8 mouse cellular contexts compared by ENCODE assay signal in genomic region chr3:89997791-89998495, GRCm38 (mm10). TPM values are rescaled to one million over a fixed set of nuclear protein-coding genes. Genes with fewer than 3 reads are reported as not detected.
DNase-seq lines count a peak whose midpoint lies in the region; ATAC-seq and TF ChIP-seq lines count a peak whose summit lies in the region.

No protein-coding gene starts in this region.

- H3K27me3 ChIP-seq in heart, adult 2 months (ENCODE audit: control insufficient read depth, insufficient read depth, low read length) = no peaks in the 10 kb centered on the region
- H3K27me3 ChIP-seq in G1E (ENCODE audit: insufficient read depth, low read length) = no peaks in the 10 kb centered on the region
- no peaks in the 10 kb centered on the region for H3K27me3 ChIP-seq in embryonic facial prominence, embryonic 11.5 days (ENCODE audit: control insufficient read depth, insufficient read depth, low read length)
- no peaks in the 10 kb centered on the region for H3K27me3 ChIP-seq in hindbrain, embryonic 12.5 days
- H3K27me3 ChIP-seq in midbrain, embryonic 12.5 days = no peaks in the 10 kb centered on the region

- TF ChIP-seq POLR2A in heart, adult 2 months (IDR thresholded peaks at IDR 0.05; ENCODE audit: insufficient read depth, low read depth, low read length) = no peak

- no peak for DNase-seq in heart, adult 2 months
- no peak for DNase-seq in heart, adult 11 months
- DNase-seq in G1E (ENCODE audit: low spot score) = peak; percentile 4
- DNase-seq in embryonic facial prominence, embryonic 11.5 days (ENCODE audit: low spot score) = peak; percentile 45
- peak; percentile 29 to 33 for DNase-seq in left cerebral cortex, postnatal 36 days (ENCODE audit: low spot score in 2 of 2)
- no peak for DNase-seq in urinary bladder, postnatal 14 days (ENCODE audit: low spot score)

- ATAC-seq in G1E (ENCODE audit: extremely low read depth, insufficient number of reproducible peaks, low FRiP score, poor library complexity, severe bottlenecking) = no peak
- ATAC-seq in embryonic facial prominence, embryonic 11.5 days (replicated peaks; ENCODE audit: insufficient number of reproducible peaks, low FRiP score, low TSS enrichment, low read depth) = peak; percentile 50; the same call in 1 of the 2 replicates
- ATAC-seq in hindbrain, embryonic 12.5 days (ENCODE audit: low FRiP score) = peak; percentile 49
- peak; percentile 64 for ATAC-seq in midbrain, embryonic 12.5 days (ENCODE audit: low FRiP score, low read depth)

- H3K27ac ChIP-seq in heart, adult 2 months = peak overlapping the region; percentile 93
- H3K27ac ChIP-seq in embryonic facial prominence, embryonic 11.5 days (replicated peaks; ENCODE audit: low read depth, low read length) = peak overlapping the region; percentile 85
- peak overlapping the region; percentile 91 for H3K27ac ChIP-seq in hindbrain, embryonic 12.5 days
- H3K27ac ChIP-seq in midbrain, embryonic 12.5 days (replicated peaks) = peak overlapping the region; percentile 84

- no peak for TF ChIP-seq EP300 in heart, adult 2 months (IDR thresholded peaks at IDR 0.05; ENCODE audit: insufficient read depth, low read depth, low read length)

- H3K9me3 ChIP-seq in G1E (replicated peaks) = no peaks in the 10 kb centered on the region
- H3K9me3 ChIP-seq in embryonic facial prominence, embryonic 11.5 days (replicated peaks; ENCODE audit: control insufficient read depth, low read length) = no peaks in the 10 kb centered on the region
- no peaks in the 10 kb centered on the region for H3K9me3 ChIP-seq in hindbrain, embryonic 12.5 days (replicated peaks)
- no peaks in the 10 kb centered on the region for H3K9me3 ChIP-seq in midbrain, embryonic 12.5 days

- peaks cover 4% of the 10 kb centered on the region; the same call in 1 of the 2 replicates for H3K36me3 ChIP-seq in heart, adult 2 months (ENCODE audit: control insufficient read depth, insufficient read depth, low read length)
- peaks cover 69% of the 10 kb centered on the region for H3K36me3 ChIP-seq in G1E (replicated peaks)
- peaks cover 3% of the 10 kb centered on the region for H3K36me3 ChIP-seq in embryonic facial prominence, embryonic 11.5 days (replicated peaks; ENCODE audit: control insufficient read depth, insufficient read depth, low read depth, low read length)
- H3K36me3 ChIP-seq in hindbrain, embryonic 12.5 days = peaks cover 40% of the 10 kb centered on the region
- H3K36me3 ChIP-seq in midbrain, embryonic 12.5 days = peaks cover 47% of the 10 kb centered on the region

- TF ChIP-seq CTCF in heart, adult 2 months (IDR thresholded peaks at IDR 0.05) = no peak
- no peak for TF ChIP-seq CTCF in G1E (IDR thresholded peaks at IDR 0.05; ENCODE audit: low read depth, low read length)

- no peaks in the 10 kb centered on the region for H3K79me2 ChIP-seq in heart, adult 2 months (replicated peaks; ENCODE audit: control insufficient read depth, insufficient read depth, low read length)

- peak overlapping the region; percentile 75 for H3K4me2 ChIP-seq in embryonic facial prominence, embryonic 11.5 days (ENCODE audit: low read depth, low read length)
- peak overlapping the region; percentile 90 for H3K4me2 ChIP-seq in hindbrain, embryonic 12.5 days (replicated peaks)
- peak overlapping the region; percentile 88 for H3K4me2 ChIP-seq in midbrain, embryonic 12.5 days (replicated peaks)

- 7% methylated on average over 23 of the region's 23 CpGs for WGBS in heart, adult 2 months
- 6% methylated on average over 20 of the region's 23 CpGs for WGBS in embryonic facial prominence, embryonic 11.5 days
- 13% methylated on average over 23 of the region's 23 CpGs for WGBS in hindbrain, embryonic 12.5 days
- WGBS in midbrain, embryonic 12.5 days = 18% methylated on average over 23 of the region's 23 CpGs

- intact Hi-C loops in heart, adult 2 months (cut with DNase I) = loop anchor here (2.0 kb wide), 1 partner anchor 35 kb away; the partner anchor contains the start of gene Atp8b2
- intact Hi-C loops in left cerebral cortex, postnatal 36 days (cut with DNase I) = loop anchor here (5.0 kb wide), 1 partner anchor 36 kb away; the partner anchor contains the start of gene Atp8b2

- peak overlapping the region; percentile 78 for H3K4me3 ChIP-seq in heart, adult 2 months
- H3K4me3 ChIP-seq in G1E (ENCODE audit: low read depth, low read length) = peak overlapping the region; percentile 74
- H3K4me3 ChIP-seq in embryonic facial prominence, embryonic 11.5 days (ENCODE audit: low read depth, low read length) = peak overlapping the region; percentile 75
- H3K4me3 ChIP-seq in hindbrain, embryonic 12.5 days = peak overlapping the region; percentile 75
- H3K4me3 ChIP-seq in midbrain, embryonic 12.5 days = peak overlapping the region; percentile 81

- peak overlapping the region; percentile 76 for H3K9ac ChIP-seq in heart, adult 2 months (ENCODE audit: low read depth, low read length)
- H3K9ac ChIP-seq in embryonic facial prominence, embryonic 11.5 days (replicated peaks; ENCODE audit: low read length) = peak overlapping the region; percentile 83
- peak overlapping the region; percentile 80 for H3K9ac ChIP-seq in hindbrain, embryonic 12.5 days
- H3K9ac ChIP-seq in midbrain, embryonic 12.5 days (replicated peaks) = peak overlapping the region; percentile 77

- H3K4me1 ChIP-seq in heart, adult 2 months (ENCODE audit: control insufficient read depth, insufficient read depth, low read length) = peaks cover 1% of the 10 kb centered on the region; the same call in 1 of the 2 replicates
- H3K4me1 ChIP-seq in G1E (ENCODE audit: insufficient read depth, low read depth, low read length) = peaks cover 20% of the 10 kb centered on the region
- H3K4me1 ChIP-seq in embryonic facial prominence, embryonic 11.5 days (ENCODE audit: control insufficient read depth, insufficient read depth, low read length) = no peaks in the 10 kb centered on the region
- H3K4me1 ChIP-seq in hindbrain, embryonic 12.5 days = peaks cover 9% of the 10 kb centered on the region
- peaks cover 18% of the 10 kb centered on the region for H3K4me1 ChIP-seq in midbrain, embryonic 12.5 days

RNA-seq across cellular contexts. Expression of gene Hax1, which starts 0.6 kb away (rescaled TPM):
- 10 to 100 TPM; 40.1 to 48.2 TPM for total RNA-seq in heart, adult 2 months (2021)
- polyA plus RNA-seq in heart, adult 2 months (2012; rRNA removed) = 32.5 and 54.3 TPM in 2 replicates
- 173 and 191 TPM in 2 replicates for total RNA-seq in G1E (2014; fragmentation: Nextera tagmentation)
- total RNA-seq in G1E (2017) = 100 and 106 TPM in 2 replicates
- 33.4 and 53.7 TPM in 2 replicates for polyA plus RNA-seq in G1E (2012)
- 201 and 207 TPM in 2 replicates for polyA plus RNA-seq in embryonic facial prominence, embryonic 11.5 days (2014; fragmentation: Nextera tagmentation; extraction: Ambion mirVana)
- polyA plus RNA-seq in hindbrain, embryonic 12.5 days (2016; fragmentation: Nextera tagmentation; extraction: Ambion mirVana) = 137 and 141 TPM in 2 replicates
- 10 to 100 TPM; 79.4 to 87.6 TPM for total RNA-seq in left cerebral cortex, postnatal 36 days (2021)
- polyA plus RNA-seq in midbrain, embryonic 12.5 days (2016; fragmentation: Nextera tagmentation; extraction: Ambion mirVana) = 149 and 150 TPM in 2 replicates

RNA-seq across cellular contexts. Expression of gene Atp8b2, which starts 34.6 kb away (rescaled TPM):
- total RNA-seq in heart, adult 2 months (2021) = 10 to 100 TPM; 15.7 to 18.0 TPM
- 27.3 and 50.1 TPM in 2 replicates for polyA plus RNA-seq in heart, adult 2 months (2012; rRNA removed)
- not detected in 2 replicates for total RNA-seq in G1E (2014; fragmentation: Nextera tagmentation)
- 0.35 and 0.66 TPM in 2 replicates for total RNA-seq in G1E (2017)
- polyA plus RNA-seq in G1E (2012) = 0.02 and 0.04 TPM in 2 replicates
- 10.6 and 10.7 TPM in 2 replicates for polyA plus RNA-seq in embryonic facial prominence, embryonic 11.5 days (2014; fragmentation: Nextera tagmentation; extraction: Ambion mirVana)
- 20.3 and 22.8 TPM in 2 replicates for polyA plus RNA-seq in hindbrain, embryonic 12.5 days (2016; fragmentation: Nextera tagmentation; extraction: Ambion mirVana)
- total RNA-seq in left cerebral cortex, postnatal 36 days (2021) = 100 to 1,000 TPM; 108 to 115 TPM
- polyA plus RNA-seq in midbrain, embryonic 12.5 days (2016; fragmentation: Nextera tagmentation; extraction: Ambion mirVana) = 16.5 and 17.3 TPM in 2 replicates

RNA-seq across cellular contexts. Expression of gene 4933434E20Rik, which starts 53.5 kb away (rescaled TPM):
- 10 to 100 TPM; 81.6 to 96.1 TPM for total RNA-seq in heart, adult 2 months (2021)
- polyA plus RNA-seq in heart, adult 2 months (2012; rRNA removed) = 52.8 and 85.1 TPM in 2 replicates
- total RNA-seq in G1E (2014; fragmentation: Nextera tagmentation) (77.6 and 84.3 TPM in 2 replicates), G1E (2017) (83.1 and 96.2 TPM in 2 replicates)
- polyA plus RNA-seq in G1E (2012) = 6.8 and 22.4 TPM in 2 replicates
- 171 and 176 TPM in 2 replicates for polyA plus RNA-seq in embryonic facial prominence, embryonic 11.5 days (2014; fragmentation: Nextera tagmentation; extraction: Ambion mirVana)
- 187 and 198 TPM in 2 replicates for polyA plus RNA-seq in hindbrain, embryonic 12.5 days (2016; fragmentation: Nextera tagmentation; extraction: Ambion mirVana)
- total RNA-seq in left cerebral cortex, postnatal 36 days (2021) = 10 to 100 TPM; 91.4 to 93.6 TPM
- 185 and 204 TPM in 2 replicates for polyA plus RNA-seq in midbrain, embryonic 12.5 days (2016; fragmentation: Nextera tagmentation; extraction: Ambion mirVana)

RNA-seq across cellular contexts. Expression of gene Ubap2l, which starts 54.5 kb away (rescaled TPM):
- 100 to 1,000 TPM; 104 to 116 TPM for total RNA-seq in heart, adult 2 months (2021)
- 104 and 137 TPM in 2 replicates for polyA plus RNA-seq in heart, adult 2 months (2012; rRNA removed)
- total RNA-seq in G1E (2014; fragmentation: Nextera tagmentation) = 353 and 407 TPM in 2 replicates
- 150 and 193 TPM in 2 replicates for total RNA-seq in G1E (2017)
- 145 and 160 TPM in 2 replicates for polyA plus RNA-seq in G1E (2012)
- polyA plus RNA-seq in embryonic facial prominence, embryonic 11.5 days (2014; fragmentation: Nextera tagmentation; extraction: Ambion mirVana) = 221 and 227 TPM in 2 replicates
- 201 and 227 TPM in 2 replicates for polyA plus RNA-seq in hindbrain, embryonic 12.5 days (2016; fragmentation: Nextera tagmentation; extraction: Ambion mirVana)
- total RNA-seq in left cerebral cortex, postnatal 36 days (2021) = 100 to 1,000 TPM; 165 to 202 TPM
- polyA plus RNA-seq in midbrain, embryonic 12.5 days (2016; fragmentation: Nextera tagmentation; extraction: Ambion mirVana) = 207 and 222 TPM in 2 replicates

Comparison
In these comparisons a context has a peak if more than half of its experiments do, and no peak if none do; other contexts are left out.
1. DNase-seq: peak in G1E (single experiment), embryonic facial prominence, embryonic 11.5 days (single experiment) and left cerebral cortex, postnatal 36 days (2 of 2); none in heart, adult 2 months (0 of 2), heart, adult 11 months (single experiment) and urinary bladder, postnatal 14 days (single experiment).
2. RNA of gene Atp8b2, which starts 34.6 kb away (polyA plus RNA-seq): 27.3 to 50.1 TPM in heart, adult 2 months, 20.3 to 22.8 TPM in hindbrain, embryonic 12.5 days, 16.5 to 17.3 TPM in midbrain, embryonic 12.5 days and 10.6 to 10.7 TPM in embryonic facial prominence, embryonic 11.5 days; 0.02 to 0.04 TPM in G1E; every median in the first group is over 10 times any median in the second.
3. Peak in every context shown above with its lines, with median percentiles within 50 percentile points of each other: H3K27ac ChIP-seq, H3K4me3 ChIP-seq, H3K9ac ChIP-seq and H3K4me2 ChIP-seq.